Mouse (Mus musculus): ENCODE measurements around the gene Atp5j2.
A peak's percentile ranks its signal among the peaks of the same experiment; 100 is the strongest.

The Atp5j2 gene

GRCm38 (mm10) chr5:145201321-145201991, 9.6 kb upstream of the Atp5j2 start, which contains the start of gene Zkscan14:
Gene Zkscan14, minus strand, starts transcription at chr5:145201868.
- peak; percentile 76 for DNase-seq (ENCODE audit: low read depth, low spot score)

- no peak for DNase-seq (ENCODE audit: low read depth, low spot score)
Observed at GRCm38 (mm10) chr5:145200387-145200786, 8.5 kb upstream of the Atp5j2 start.

GRCm38 (mm10) chr5:145190875-145191798, 725 bp downstream of the Atp5j2 start:
- DNase-seq (ENCODE audit: low read depth, low spot score), result peak; percentile 81

- DNase-seq (ENCODE audit: low read depth, low spot score), result no peak
Observed at GRCm38 (mm10) chr5:145190373-145190772, 1.5 kb downstream of the Atp5j2 start.

GRCm38 (mm10) chr5:145189416-145189815, 2.4 kb downstream of the Atp5j2 start:
- no peak for DNase-seq (ENCODE audit: low read depth, low spot score)

- DNase-seq (ENCODE audit: low read depth, low spot score), result no peak
Observed at GRCm38 (mm10) chr5:145185244-145185643, 6.6 kb downstream of the Atp5j2 start.

- DNase-seq (ENCODE audit: low read depth, low spot score), result no peak
Observed at GRCm38 (mm10) chr5:145178461-145178980, 13.3 kb downstream of the Atp5j2 start.

GRCm38 (mm10) chr5:145167306-145167661, 24.6 kb downstream of the Atp5j2 start:
- DNase-seq (ENCODE audit: low read depth, low spot score), result no peak

- DNase-seq (ENCODE audit: low read depth, low spot score), result peak; percentile 93
Observed at GRCm38 (mm10) chr5:145166536-145167305, 25.1 kb downstream of the Atp5j2 start, which contains the start of the genes Ptcd1 and Cpsf4. Gene Ptcd1, minus strand, starts transcription at chr5:145167108. Gene Cpsf4, plus strand, starts transcription at chr5:145167213.

GRCm38 (mm10) chr5:145165184-145165583, 26.7 kb downstream of the Atp5j2 start:
- DNase-seq (ENCODE audit: low read depth, low spot score), result no peak

- DNase-seq (ENCODE audit: low read depth, low spot score), result no peak
Observed at GRCm38 (mm10) chr5:145164710-145165109, 27.2 kb downstream of the Atp5j2 start.

GRCm38 (mm10) chr5:145161361-145161760, 30.5 kb downstream of the Atp5j2 start:
- DNase-seq (ENCODE audit: low read depth, low spot score), result no peak

GRCm38 (mm10) chr5:145152690-145153089, 39.2 kb downstream of the Atp5j2 start:
- DNase-seq (ENCODE audit: low read depth, low spot score), result no peak

GRCm38 (mm10) chr5:145149294-145149693, 42.6 kb downstream of the Atp5j2 start:
- no peak for DNase-seq (ENCODE audit: low read depth, low spot score)

GRCm38 (mm10) chr5:145147748-145148147, 44.1 kb downstream of the Atp5j2 start:
- no peak for DNase-seq (ENCODE audit: low read depth, low spot score)

- DNase-seq (ENCODE audit: low read depth, low spot score), result no peak
Observed at GRCm38 (mm10) chr5:145140611-145141010, 51.3 kb downstream of the Atp5j2 start.

- peak; percentile 93 for DNase-seq (ENCODE audit: low read depth, low spot score)
Observed at GRCm38 (mm10) chr5:145139571-145140519, 52.0 kb downstream of the Atp5j2 start, which contains the start of the genes Pdap1 and Bud31. Gene Pdap1, minus strand, starts transcription at chr5:145140238. Gene Bud31, plus strand, starts transcription at chr5:145140362.

GRCm38 (mm10) chr5:145138836-145139235, 53.0 kb downstream of the Atp5j2 start:
- peak; percentile 8 for DNase-seq (ENCODE audit: low read depth, low spot score)
